Mouse (Mus musculus) cortical plate, adult 2 months (tissue): ENCODE results near the gene Tprg. TPM values are rescaled to one million over a fixed set of nuclear protein-coding genes. Genes with fewer than 3 reads are reported as not detected.
A peak's percentile ranks its signal among the peaks of the same experiment; 100 is the strongest.

Experiments used
- H3K27ac ChIP-seq: fragments of 200-500 bp; 2 replicates; pipeline ENCODE4 v1.5.1; 2012; ENCODE audit warnings: low read length, control low read depth, inconsistent platforms; ENCODE audit not compliant: insufficient read depth
- H3K4me1 ChIP-seq: fragments of 200-500 bp; 2 replicates; pipeline ENCODE4 v1.6.1; 2011; ENCODE audit warnings: low read length; ENCODE audit not compliant: control insufficient read depth, insufficient read depth
- H3K4me3 ChIP-seq: fragments of 200-500 bp; 2 replicates; pipeline ENCODE4 v1.5.1; 2011; ENCODE audit warnings: mild to moderate bottlenecking, low read length, control low read depth; ENCODE audit not compliant: insufficient read depth
- CTCF ChIP-seq: fragments of 200-500 bp; IDR thresholded peaks from 2 replicates; pipeline ENCODE4 v1.5.1; 2011; ENCODE audit warnings: mild to moderate bottlenecking, control low read depth, low read length; ENCODE audit not compliant: insufficient read depth; ENCODE audit errors: extremely low read depth
- POLR2A ChIP-seq: fragments of 200-500 bp; IDR thresholded peaks from 2 replicates; pipeline ENCODE4 v1.6.1; 2011; ENCODE audit warnings: mild to moderate bottlenecking, low read length, control low read depth; ENCODE audit not compliant: insufficient read depth; ENCODE audit errors: extremely low read depth
- polyA plus RNA-seq: library from polyadenylated mRNA; depleted of rRNA; stranded (reverse); fragments of >200 nt; gene quantifications from 2 replicates; pipeline ENCODE4 v1.2.3, GENCODE M21; 2012

The Tprg gene
- polyA plus RNA-seq, 1 experiment: not detected

DNA sequence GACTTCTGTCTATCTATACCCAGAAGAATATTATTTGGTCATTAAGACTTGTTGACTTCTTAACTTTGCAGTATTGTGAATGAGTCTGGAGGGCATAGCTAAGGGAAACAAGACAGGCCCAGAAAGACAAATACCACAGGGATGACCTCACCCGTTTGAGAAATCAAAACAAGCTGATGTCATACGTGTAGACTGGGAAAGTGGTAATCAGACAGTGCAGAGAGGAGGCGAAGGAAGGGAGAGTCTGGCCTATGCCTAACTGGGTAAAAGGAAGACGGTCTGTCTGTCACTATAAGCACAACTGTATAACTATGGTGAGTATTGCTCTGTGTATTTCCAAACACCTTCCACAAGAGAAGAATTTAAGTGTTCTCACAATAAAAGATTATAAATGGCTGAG lies 23.7 kb upstream of the Tprg start:
- Histone ChIP-seq H3K4me1 (no peaks in the 10 kb centered on the region), H3K27ac (no peak overlapping the region), H3K4me3 (no peak overlapping the region)
- no peak for TF ChIP-seq POLR2A

GRCm38 (mm10) chr16:25263520-25264149 lies 23.0 kb upstream of the Tprg start:
- TF ChIP-seq CTCF (peak; percentile 84), POLR2A (no peak)
- no peak overlapping the region for H3K4me3 ChIP-seq
- H3K4me1 ChIP-seq: no peaks in the 10 kb centered on the region

GRCm38 (mm10) chr16:25265177-25265576 lies 21.4 kb upstream of the Tprg start:
- H3K27ac ChIP-seq: no peak overlapping the region
- TF ChIP-seq POLR2A (no peak), CTCF (no peak)
- H3K4me3 ChIP-seq: no peak overlapping the region
- H3K4me1 ChIP-seq: no peaks in the 10 kb centered on the region

More at GRCm38 (mm10) chr16:25263520-25264149, 23.0 kb upstream of the Tprg start:
- no peak overlapping the region for H3K27ac ChIP-seq

DNA sequence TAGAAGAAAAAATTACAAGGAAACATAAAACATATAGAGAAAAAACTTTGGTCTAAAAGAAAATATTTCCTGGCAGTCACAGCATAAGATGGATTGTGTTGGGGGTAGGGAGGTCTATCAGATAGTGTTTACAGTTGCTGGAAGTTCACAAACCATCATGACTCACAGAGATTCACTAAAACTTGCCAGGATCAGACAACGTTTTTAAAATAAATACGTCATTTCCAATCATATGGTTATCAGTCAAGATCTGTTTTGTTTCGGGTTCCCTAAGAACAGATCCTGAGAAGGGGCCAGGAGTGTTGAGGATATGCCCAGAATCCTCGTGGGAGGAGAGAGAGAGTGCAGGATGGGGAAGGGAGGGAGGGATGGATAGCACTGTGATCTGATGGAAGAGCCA lies 18.3 kb upstream of the Tprg start:
- Histone ChIP-seq H3K27ac (no peak overlapping the region), H3K4me3 (no peak overlapping the region), H3K4me1 (no peaks in the 10 kb centered on the region)
- TF ChIP-seq CTCF (no peak), POLR2A (no peak)

DNA sequence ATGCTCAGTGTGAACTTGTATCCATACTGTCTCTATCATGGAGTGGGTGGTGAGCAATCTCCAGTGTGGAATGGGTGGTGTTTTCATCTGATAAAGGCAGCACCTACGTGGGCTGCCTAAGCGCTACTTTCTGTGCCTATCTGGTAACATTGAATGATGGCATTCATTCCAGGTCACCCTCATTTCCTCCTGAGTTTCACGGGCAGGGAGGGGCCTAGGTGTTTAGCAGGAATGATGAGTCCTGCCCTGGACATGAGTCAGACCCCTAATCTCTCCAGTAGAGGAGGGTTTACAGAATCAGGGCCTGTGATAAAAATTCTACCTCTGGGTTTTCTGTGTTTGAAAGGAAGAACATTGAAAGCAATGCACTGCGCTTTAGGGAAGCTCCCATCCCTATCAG lies 4.1 kb upstream of the Tprg start:
- TF ChIP-seq POLR2A (no peak), CTCF (no peak)
- Histone ChIP-seq H3K27ac (no peak overlapping the region), H3K4me3 (no peak overlapping the region), H3K4me1 (no peaks in the 10 kb centered on the region)

DNA sequence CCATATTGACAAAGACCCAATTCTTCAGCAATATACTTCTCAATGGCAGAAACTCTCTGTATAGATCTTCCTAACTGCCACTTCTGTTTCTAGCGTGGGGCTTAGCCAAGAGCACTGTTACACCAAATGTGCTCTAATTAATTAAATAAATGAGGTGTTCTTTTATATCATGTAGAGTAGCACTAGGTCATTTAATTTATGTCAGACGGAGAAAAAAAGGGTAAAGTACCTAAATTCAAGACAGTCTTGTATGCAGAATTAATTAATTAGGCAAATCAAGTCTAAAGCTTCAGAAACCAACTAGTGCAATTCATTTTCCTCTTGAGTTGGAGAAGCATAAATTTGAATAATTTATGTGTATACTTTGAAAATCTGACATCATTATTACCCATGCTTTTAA lies 7.1 kb downstream of the Tprg start:
- Histone ChIP-seq H3K4me3 (no peak overlapping the region), H3K4me1 (no peaks in the 10 kb centered on the region), H3K27ac (no peak overlapping the region)
- no peak for TF ChIP-seq CTCF
- no peak for TF ChIP-seq POLR2A

- TF ChIP-seq CTCF (no peak), POLR2A (no peak)
- no peak overlapping the region for H3K4me3 ChIP-seq
Observed at GRCm38 (mm10) chr16:25295546-25295945, 8.9 kb downstream of the Tprg start.

DNA sequence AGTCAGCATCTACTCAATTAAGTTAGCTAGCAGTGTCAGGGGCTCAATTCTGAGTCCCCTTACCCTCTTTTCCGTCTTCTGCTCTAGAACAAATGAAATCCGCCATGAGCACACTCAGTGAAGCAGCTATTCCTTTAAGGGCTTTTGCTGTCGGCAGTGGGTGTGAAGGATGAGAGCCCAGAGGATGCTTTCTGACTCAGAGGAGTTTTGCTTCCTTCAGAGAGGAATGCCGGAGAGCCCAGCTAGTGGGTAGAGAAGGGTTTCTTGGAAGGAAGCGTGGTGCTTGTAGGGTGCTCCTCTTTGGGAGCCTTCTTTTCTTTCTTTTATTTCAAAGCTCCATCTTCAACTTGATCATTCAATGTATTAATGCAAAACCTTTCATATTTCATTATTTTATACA lies 10.1 kb downstream of the Tprg start:
- no peak for TF ChIP-seq CTCF
- TF ChIP-seq POLR2A: no peak
- Histone ChIP-seq H3K4me3 (no peak overlapping the region), H3K4me1 (no peaks in the 10 kb centered on the region), H3K27ac (no peak overlapping the region)

More at GRCm38 (mm10) chr16:25295546-25295945, 8.9 kb downstream of the Tprg start:
- Histone ChIP-seq H3K27ac (no peak overlapping the region), H3K4me1 (no peaks in the 10 kb centered on the region)

- Histone ChIP-seq H3K4me1 (no peaks in the 10 kb centered on the region), H3K27ac (no peak overlapping the region), H3K4me3 (no peak overlapping the region)
- TF ChIP-seq CTCF (no peak), POLR2A (no peak)
Observed at GRCm38 (mm10) chr16:25298204-25298603, 11.6 kb downstream of the Tprg start.

DNA sequence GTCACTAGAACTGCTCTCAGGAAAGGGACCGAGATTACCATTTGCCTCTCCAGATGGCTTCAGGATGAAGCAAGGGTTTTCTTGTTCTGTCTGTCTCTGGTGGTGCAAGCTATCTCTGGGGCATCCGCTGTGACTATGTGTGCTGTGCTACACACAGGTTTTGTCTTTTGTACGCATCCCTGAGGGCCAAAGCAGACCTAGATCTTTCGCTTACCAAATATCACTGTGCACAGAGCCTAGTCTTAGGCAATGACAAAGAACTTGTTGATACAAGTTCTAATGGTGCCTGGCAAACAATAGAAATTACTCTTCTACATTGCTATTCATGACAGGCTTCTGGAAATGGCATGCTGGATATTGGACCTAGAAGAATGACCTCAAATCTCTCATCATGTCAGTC lies 16.0 kb downstream of the Tprg start:
- Histone ChIP-seq H3K4me1 (no peaks in the 10 kb centered on the region), H3K27ac (no peak overlapping the region), H3K4me3 (no peak overlapping the region)
- TF ChIP-seq POLR2A: no peak
